Mouse (Mus musculus): ENCODE results near the gene Coq8b. TPM values are rescaled to one million over a fixed set of nuclear protein-coding genes. Genes with fewer than 3 reads are reported as not detected.

The Coq8b gene
- polyA plus RNA-seq (2017; shearing (Covaris generic)), result 33.5 TPM

GRCm38 (mm10) chr7:27232781-27233281 lies at the start of gene Coq8b:
Coq8b (plus strand) TSS chr7:27233023.

GRCm38 (mm10) chr7:27195681-27196611 lies 36.9 kb upstream of the Coq8b start, which contains the start of the genes BC024978 and Snrpa:
BC024978 (plus strand) TSS chr7:27195781.
Snrpa (minus strand) TSS chr7:27196271.

GRCm38 (mm10) chr7:27228281-27228821 lies 4.5 kb upstream of the Coq8b start, which contains the start of gene Itpkc:
Itpkc (minus strand) TSS chr7:27228661.

GRCm38 (mm10) chr7:27258205-27258899 lies 25.5 kb downstream of the Coq8b start, which contains the start of gene Numbl:
Numbl (plus strand) TSS chr7:27258433.

Other genes starting within 250 kb of the Coq8b start
- not detected for gene Cyp2a12, start 203.9 kb upstream of the Coq8b start, polyA plus RNA-seq (2017; shearing (Covaris generic))
- gene Cyp2f2, start 113.1 kb upstream of the Coq8b start, polyA plus RNA-seq (2017; shearing (Covaris generic)), result not detected
- not detected for gene Cyp2t4, start 79.3 kb upstream of the Coq8b start, polyA plus RNA-seq (2017; shearing (Covaris generic))
- gene Egln2, start 66.2 kb upstream of the Coq8b start, polyA plus RNA-seq (2017; shearing (Covaris generic)), result 91.6 TPM
- 171 TPM for gene Rab4b, start 54.1 kb upstream of the Coq8b start, polyA plus RNA-seq (2017; shearing (Covaris generic))
- gene Gm21983, start 51.9 kb upstream of the Coq8b start, polyA plus RNA-seq (2017; shearing (Covaris generic)), result 0.89 TPM
- gene Mia, start 51.9 kb upstream of the Coq8b start, polyA plus RNA-seq (2017; shearing (Covaris generic)), result 0.98 TPM
- 2.3 TPM for gene BC024978, start 37.2 kb upstream of the Coq8b start, polyA plus RNA-seq (2017; shearing (Covaris generic))
- 111 TPM for gene Snrpa, start 36.8 kb upstream of the Coq8b start, polyA plus RNA-seq (2017; shearing (Covaris generic))
- 4.7 TPM for gene Itpkc, start 4.4 kb upstream of the Coq8b start, polyA plus RNA-seq (2017; shearing (Covaris generic))
- 0.79 TPM for gene Numbl, start 25.4 kb downstream of the Coq8b start, polyA plus RNA-seq (2017; shearing (Covaris generic))
- 1.2 TPM for gene Ltbp4, start 104.7 kb downstream of the Coq8b start, polyA plus RNA-seq (2017; shearing (Covaris generic))
- 110 TPM for gene Shkbp1, start 123.0 kb downstream of the Coq8b start, polyA plus RNA-seq (2017; shearing (Covaris generic))
- gene Gm20479, start 124.4 kb downstream of the Coq8b start, polyA plus RNA-seq (2017; shearing (Covaris generic)), result 1.00 TPM
- 0.29 TPM for gene Sptbn4, start 214.7 kb downstream of the Coq8b start, polyA plus RNA-seq (2017; shearing (Covaris generic))
- 17.9 TPM for gene Blvrb, start 215.0 kb downstream of the Coq8b start, polyA plus RNA-seq (2017; shearing (Covaris generic))
- gene Sertad3, start 240.7 kb downstream of the Coq8b start, polyA plus RNA-seq (2017; shearing (Covaris generic)), result 67.9 TPM

Data from inflammation-experienced regulatory T-cells, adult 16 weeks (primary cell).